Mouse (Mus musculus) right cerebral cortex, adult 2 months (tissue): ENCODE data around the gene Tango6.

Source experiments
- DNase-seq, 2 experiments: peaks; one replicate each; pipeline ENCODE4 v3.0.0; 2021 to 2022; ENCODE audit warnings: low spot score in 2 of 2

Gene Tango6

DNA sequence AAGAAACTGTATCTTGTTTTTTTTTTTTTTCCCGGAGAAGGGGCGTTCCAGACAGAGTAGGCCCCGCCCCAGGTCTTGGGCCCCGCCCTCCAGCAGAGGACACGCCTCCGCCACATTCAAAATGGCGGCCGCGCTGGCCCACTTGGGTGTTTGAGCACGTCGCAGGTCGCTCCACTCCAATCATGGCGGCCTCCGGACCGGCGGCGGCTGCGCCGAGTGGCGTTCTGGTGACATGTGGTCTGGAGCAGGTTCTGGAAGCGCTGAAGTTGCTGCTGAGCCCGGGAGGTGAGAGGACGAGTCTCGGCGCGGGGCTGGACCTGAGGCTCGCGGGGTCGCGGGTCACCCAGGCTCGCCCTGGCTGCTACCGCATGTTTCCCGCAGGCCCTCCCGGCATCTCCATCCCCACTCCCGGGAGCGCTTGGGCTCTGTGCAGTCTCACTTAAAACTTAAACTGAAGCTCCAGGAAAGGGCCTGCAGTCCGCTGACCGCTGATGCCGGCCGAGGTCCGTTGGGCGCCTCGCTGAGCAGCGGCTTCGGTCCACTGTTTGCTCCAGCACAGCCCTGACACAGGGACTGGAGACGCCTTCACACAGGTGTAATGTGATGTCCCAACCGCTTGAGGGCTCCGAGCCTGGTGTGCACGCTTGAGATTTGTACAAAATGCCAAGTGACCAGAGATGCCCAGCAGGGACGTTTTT is at the start of gene Tango6:
TSS of gene Tango6 (plus strand) at position 98 of the 698 bp plus-strand sequence.
- peak; percentile 90 to 91 for DNase-seq

GRCm38 (mm10) chr8:106633361-106634158 is 49.3 kb upstream of the Tango6 start:
- no peak for DNase-seq

DNA sequence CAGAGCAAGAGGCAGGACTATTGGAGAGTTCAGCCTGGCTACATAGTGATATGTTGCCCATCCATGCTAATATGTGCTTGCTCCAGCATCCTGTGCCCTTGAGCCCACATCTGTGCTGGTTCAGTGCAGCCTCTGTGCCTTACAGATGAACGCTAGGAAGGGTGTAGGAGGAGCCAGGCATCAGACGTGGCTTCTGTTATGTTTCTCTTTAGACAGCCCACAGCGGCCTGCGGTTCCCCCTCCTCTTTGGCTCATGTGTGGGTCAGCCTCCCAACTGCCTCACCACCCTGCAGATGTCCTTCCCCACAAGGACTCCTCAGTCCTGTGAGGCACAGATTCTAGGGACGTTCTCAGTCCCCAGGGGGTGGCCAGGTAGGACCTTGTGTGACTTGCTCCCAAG is 47.6 kb upstream of the Tango6 start:
- DNase-seq: no peak

DNA sequence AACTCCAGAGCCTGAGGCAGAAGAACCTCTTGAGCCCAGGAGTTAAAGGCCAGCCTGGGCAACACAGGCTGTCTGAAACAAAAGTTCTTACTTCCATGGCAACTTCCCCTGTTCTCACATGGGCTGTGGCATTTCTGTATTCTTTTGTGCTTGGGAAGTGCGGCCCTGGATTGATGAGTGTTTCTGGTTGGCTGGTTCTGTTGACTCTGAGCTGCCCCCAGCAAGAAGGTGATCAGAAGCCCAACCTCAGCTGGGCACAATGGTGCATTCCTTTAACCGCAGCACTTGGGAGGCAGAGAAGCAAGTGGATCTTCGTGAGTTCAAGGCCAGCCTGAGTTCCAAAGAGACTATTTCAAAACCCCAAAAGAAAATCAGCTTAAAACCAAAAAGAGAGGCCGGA is 45.4 kb upstream of the Tango6 start:
- DNase-seq: no peak

GRCm38 (mm10) chr8:106638768-106639295 is 44.0 kb upstream of the Tango6 start:
- DNase-seq: no peak

GRCm38 (mm10) chr8:106640212-106640611 is 42.7 kb upstream of the Tango6 start:
- DNase-seq: no peak

- no peak for DNase-seq
Observed at GRCm38 (mm10) chr8:106640921-106641320, 41.9 kb upstream of the Tango6 start.

GRCm38 (mm10) chr8:106642172-106642571 is 40.7 kb upstream of the Tango6 start:
- DNase-seq: no peak

- no peak for DNase-seq
Observed at GRCm38 (mm10) chr8:106643100-106643499, 39.8 kb upstream of the Tango6 start.

DNA sequence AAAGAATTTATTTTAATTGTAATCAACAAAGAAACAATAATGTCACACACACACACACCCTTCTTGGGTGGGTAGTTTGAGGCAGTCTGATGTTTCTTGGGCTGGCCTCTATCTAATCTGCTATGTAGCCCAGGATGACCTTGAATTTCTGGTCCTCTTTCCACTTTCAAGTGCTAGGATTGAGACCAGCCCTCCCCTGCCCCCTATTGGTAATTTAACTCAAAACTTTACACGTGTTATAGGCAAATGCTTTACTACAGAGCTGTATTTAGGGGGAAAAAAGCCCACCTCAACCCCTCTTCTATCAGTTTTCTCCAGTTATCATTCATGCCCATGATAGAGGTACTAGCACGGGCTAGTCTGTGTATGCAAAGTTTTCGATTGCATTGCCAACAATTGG is 37.9 kb upstream of the Tango6 start:
- DNase-seq: no peak

GRCm38 (mm10) chr8:106646153-106646552 is 36.7 kb upstream of the Tango6 start:
- DNase-seq: no peak

- no peak for DNase-seq
Observed at GRCm38 (mm10) chr8:106646731-106647130, 36.1 kb upstream of the Tango6 start.

GRCm38 (mm10) chr8:106647387-106647786 is 35.5 kb upstream of the Tango6 start:
- DNase-seq: peak; percentile 87 to 88

DNA sequence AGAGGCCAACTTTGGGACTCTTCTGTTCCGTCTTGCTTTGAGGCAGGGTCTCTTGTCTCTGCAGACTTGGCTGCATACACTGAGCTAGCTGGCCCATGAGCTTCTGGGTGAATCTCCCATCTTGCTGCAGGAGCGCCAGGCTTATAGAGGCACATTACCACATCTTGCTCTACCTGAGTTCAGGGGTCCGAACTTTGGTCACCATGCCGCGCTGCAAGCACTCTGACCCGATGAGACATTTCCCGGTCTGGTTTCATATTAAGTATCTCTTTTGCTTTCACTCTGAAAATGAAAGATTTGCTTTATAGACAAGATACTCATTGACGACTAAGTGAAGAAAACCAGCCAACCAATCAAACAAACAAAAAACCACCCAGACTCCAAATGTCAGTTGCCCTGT is 34.4 kb upstream of the Tango6 start:
- DNase-seq: no peak

DNA sequence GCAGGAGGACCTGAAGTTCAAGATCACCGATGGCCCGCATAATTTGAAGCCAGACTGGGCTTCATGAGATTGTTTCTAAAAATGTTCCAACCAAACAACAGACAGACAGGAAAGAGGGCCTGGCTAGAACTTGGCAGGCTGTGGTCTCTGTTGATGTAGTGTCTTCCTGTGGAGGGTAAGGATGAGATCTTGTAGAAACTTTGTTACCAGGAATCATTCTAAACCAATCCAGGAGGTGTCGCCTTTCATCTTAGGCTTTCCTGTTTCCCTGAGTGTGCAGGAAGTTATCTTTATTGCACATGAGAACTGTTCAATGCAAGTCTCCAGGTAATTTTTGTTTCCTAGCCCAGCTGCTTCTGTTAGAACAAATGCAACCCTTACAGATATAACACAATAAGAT is 30.9 kb upstream of the Tango6 start:
- no peak for DNase-seq

GRCm38 (mm10) chr8:106656046-106656445 is 26.8 kb upstream of the Tango6 start:
- no peak for DNase-seq

DNA sequence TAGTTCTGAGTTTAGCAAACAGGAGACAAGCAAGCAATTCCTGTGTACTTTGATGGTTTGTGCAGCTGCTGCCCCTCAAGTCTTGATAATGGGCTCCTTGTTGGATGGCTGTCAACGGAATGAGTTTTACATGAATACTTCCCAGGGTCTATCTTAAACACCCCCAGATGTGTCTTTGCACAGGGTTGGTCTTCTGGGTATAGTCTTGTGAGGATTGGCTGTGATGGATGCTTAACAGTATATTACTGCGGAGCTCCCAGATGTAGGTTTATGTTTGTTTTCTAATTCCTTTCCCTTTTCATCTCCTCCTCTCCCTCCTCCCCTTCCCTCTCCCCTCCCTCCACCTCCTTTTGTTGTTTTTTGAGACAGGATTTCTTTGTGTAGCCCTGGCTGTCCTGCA is 10.1 kb upstream of the Tango6 start:
- no peak for DNase-seq

GRCm38 (mm10) chr8:106674318-106674717 is 8.6 kb upstream of the Tango6 start:
- DNase-seq: no peak

GRCm38 (mm10) chr8:106674894-106675293 is 8.0 kb upstream of the Tango6 start:
- no peak for DNase-seq

GRCm38 (mm10) chr8:106684387-106684786 is 1.5 kb downstream of the Tango6 start:
- no peak for DNase-seq

DNA sequence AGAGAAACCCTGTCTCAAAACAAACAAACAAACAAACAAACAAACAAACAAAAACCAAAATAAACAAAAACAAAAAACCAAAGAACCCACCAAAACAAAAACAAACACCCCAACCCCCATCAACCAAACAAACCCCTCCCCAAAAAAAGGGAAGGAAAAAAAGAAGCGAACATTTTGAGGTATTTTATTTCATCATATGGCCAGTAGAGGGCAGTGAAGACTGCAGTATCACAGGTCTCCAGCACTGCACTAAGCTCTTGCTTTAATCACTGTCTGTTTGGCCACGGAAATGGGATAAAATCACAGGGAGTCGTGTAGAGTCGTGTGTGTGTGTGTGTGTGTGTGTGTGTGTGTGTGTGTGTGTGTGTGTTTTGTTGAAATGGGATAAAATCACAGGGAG is 4.6 kb downstream of the Tango6 start:
- DNase-seq: no peak

DNA sequence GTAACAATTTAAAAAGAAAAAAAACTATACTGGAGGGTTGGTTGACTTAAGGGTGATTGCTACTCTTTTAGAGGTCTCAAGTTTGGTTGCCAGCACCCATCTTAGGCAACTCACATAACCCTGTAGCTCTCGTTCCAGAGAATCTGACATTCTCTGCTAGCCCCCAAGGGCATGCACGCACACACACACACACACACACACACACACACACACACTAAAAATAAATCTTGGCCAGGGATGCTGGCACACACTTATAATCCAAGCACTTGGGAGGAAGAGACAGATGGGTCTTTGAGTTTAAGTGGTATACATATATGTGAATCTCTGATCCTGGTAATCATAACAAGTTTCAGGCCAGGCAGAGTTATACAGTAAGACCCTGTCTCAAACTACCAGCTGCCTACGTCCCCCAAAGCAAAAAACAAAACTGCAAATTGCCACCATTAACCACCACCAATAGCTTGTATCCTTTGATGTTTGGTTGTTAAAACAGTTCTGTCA is 14.9 kb downstream of the Tango6 start:
- no peak for DNase-seq

- peak; percentile 76 to 78 for DNase-seq
Observed at GRCm38 (mm10) chr8:106699588-106699987, 16.7 kb downstream of the Tango6 start.
